Mouse (Mus musculus) forebrain, embryonic 13.5 days (tissue): Measurements from ENCODE around the gene AC161166.1. TPM values are rescaled to one million over a fixed set of nuclear protein-coding genes. Genes with fewer than 3 reads are reported as not detected.
A peak's percentile ranks its signal among the peaks of the same experiment; 100 is the strongest.

Source experiments
- ATAC-seq: fragments of 200-750 bp; cut with Nextera tagmentation; 2 replicates; pipeline ENCODE4 v1.8.0; 2017
- H3K27ac ChIP-seq: fragments of 300-500 bp; sonication (generic); 2 replicates; pipeline ENCODE4 v1.5.1; 2015; ENCODE audit warnings: inconsistent platforms, mild to moderate bottlenecking, moderate library complexity
- H3K27me3 ChIP-seq: fragments of 300-500 bp; sonication (generic); 2 replicates; pipeline ENCODE4 v1.6.1; 2015; ENCODE audit warnings: mild to moderate bottlenecking, inconsistent platforms
- H3K36me3 ChIP-seq: fragments of 300-500 bp; sonication (generic); 2 replicates; pipeline ENCODE4 v1.6.1; 2015; ENCODE audit warnings: mild to moderate bottlenecking, inconsistent platforms; ENCODE audit not compliant: poor library complexity, severe bottlenecking
- H3K4me1 ChIP-seq: fragments of 300-500 bp; sonication (generic); 2 replicates; pipeline ENCODE4 v1.6.1; 2015; ENCODE audit warnings: inconsistent platforms
- H3K4me2 ChIP-seq: fragments of 300-500 bp; sonication (generic); 2 replicates; pipeline ENCODE4 v1.6.1; 2015; ENCODE audit warnings: inconsistent platforms, mild to moderate bottlenecking, moderate library complexity
- H3K4me3 ChIP-seq: fragments of 300-500 bp; sonication (generic); 2 replicates; pipeline ENCODE4 v1.5.1; 2015; ENCODE audit warnings: mild to moderate bottlenecking, inconsistent platforms
- H3K9ac ChIP-seq: fragments of 300-500 bp; sonication (generic); 2 replicates; pipeline ENCODE4 v1.6.1; 2015; ENCODE audit warnings: mild to moderate bottlenecking, inconsistent platforms
- H3K9me3 ChIP-seq: fragments of 300-500 bp; sonication (generic); replicated peaks from 2 replicates; pipeline ENCODE4 v1.6.1; 2016; ENCODE audit warnings: inconsistent platforms
- WGBS: fragments of 180-500 bp; shearing (Covaris S2); methylation state at CpG from one replicate; pipeline ENCODE4 v1.1.7; 2015; 5-methylcytosine and 5-hydroxymethylcytosine counted together
- polyA plus RNA-seq: library from polyadenylated mRNA; unstranded; fragments of >200 nt; fragmentation: Nextera tagmentation; extraction: Ambion mirVana; gene quantifications from 2 replicates; pipeline ENCODE4 v1.2.1, GENCODE M21; 2015

AC161166.1 gene
- 0.97 and 1.1 TPM in 2 replicates for polyA plus RNA-seq

DNA sequence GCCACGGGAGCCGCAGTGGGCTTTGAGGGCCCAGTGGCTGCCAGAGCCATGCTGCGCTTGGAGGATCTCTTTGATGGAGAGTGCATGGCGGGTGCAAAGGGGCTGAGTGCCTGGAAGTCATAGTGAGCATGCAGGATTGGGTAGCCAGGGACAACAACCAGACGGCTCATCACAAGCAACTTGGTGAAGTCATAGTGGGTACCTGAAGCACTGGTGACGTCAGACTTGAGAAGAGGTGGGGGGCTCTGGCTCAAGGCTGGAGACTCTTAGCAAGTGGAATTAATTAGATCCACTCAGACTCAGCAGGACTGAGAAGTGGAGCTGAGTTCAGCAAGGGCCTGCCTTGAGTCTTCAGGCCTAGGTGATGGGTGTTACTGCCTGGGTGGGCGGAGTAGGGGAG lies at the start of gene AC161166.1:
Gene AC161166.1, minus strand, starts transcription at position 101 of the 400 bp plus-strand sequence.
- WGBS: 90% methylated on average over 7 of the region's 7 CpGs
- no peak for ATAC-seq
- no peak within 1 kb of the TSS for H3K9ac ChIP-seq

DNA sequence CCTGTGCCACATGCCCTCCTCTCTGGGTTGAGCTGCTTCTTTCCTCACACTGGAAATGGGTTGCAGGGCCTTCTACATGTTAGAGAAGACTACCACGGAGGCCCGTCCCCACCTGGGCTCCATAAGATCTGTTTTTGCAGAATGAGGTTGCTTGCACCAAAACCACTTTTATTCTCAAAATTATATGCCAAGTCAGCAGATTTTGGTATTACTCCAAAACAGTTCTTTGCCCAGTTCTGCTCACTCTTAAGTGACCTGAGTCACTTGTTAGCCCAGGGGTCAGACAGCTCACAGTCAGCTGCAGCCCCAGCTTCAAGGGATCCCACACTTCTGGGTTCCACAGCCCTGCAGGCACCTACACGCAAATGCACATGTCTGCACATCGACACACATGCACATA lies 49.2 kb upstream of the AC161166.1 start:
- H3K9me3 ChIP-seq: no peaks in the 10 kb centered on the region
- H3K36me3 ChIP-seq: peaks cover 64% of the 10 kb centered on the region
- H3K4me3 ChIP-seq: no peak overlapping the region
- no peak overlapping the region for H3K27ac ChIP-seq
- H3K4me2 ChIP-seq: no peak overlapping the region
- H3K27me3 ChIP-seq: no peaks in the 10 kb centered on the region
- 94% methylated on average over 4 of the region's 4 CpGs for WGBS
- ATAC-seq: no peak
- no peaks in the 10 kb centered on the region for H3K4me1 ChIP-seq
- H3K9ac ChIP-seq: no peak overlapping the region

More for the DNA sequence above, at the start of gene AC161166.1:
- Histone ChIP-seq H3K4me3 (no peak within 1 kb of the TSS), H3K9me3 (no peaks in the 10 kb centered on the region), H3K36me3 (peaks cover 65% of the 10 kb centered on the region), H3K27ac (no peak within 1 kb of the TSS), H3K4me2 (no peak within 1 kb of the TSS), H3K4me1 (peaks cover 26% of the 10 kb centered on the region), H3K27me3 (no peaks in the 10 kb centered on the region)

DNA sequence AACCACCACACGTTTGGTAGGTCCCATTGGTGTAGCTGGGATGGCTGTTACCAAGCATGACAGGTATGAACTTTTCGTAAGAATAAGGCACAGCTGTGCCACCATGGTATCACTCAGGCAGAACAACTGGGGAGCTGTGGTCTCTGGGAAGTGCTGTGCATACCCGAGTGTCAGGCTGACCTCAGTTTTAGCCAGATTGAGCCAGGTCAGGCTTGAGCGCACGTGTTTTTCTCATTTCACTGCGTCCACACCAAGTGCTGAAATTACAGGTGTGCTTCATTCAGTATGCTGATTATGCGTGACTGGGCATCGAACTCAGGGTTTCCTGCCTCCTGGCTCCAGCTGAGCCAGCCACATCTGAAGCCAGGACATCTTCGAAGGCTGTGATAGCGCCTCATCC lies 43.5 kb upstream of the AC161166.1 start:
- no peaks in the 10 kb centered on the region for H3K4me1 ChIP-seq
- H3K9me3 ChIP-seq: no peaks in the 10 kb centered on the region
- no peak overlapping the region for H3K9ac ChIP-seq
- WGBS: 95% methylated on average over 10 of the region's 10 CpGs
- no peak overlapping the region for H3K4me3 ChIP-seq
- H3K27me3 ChIP-seq: no peaks in the 10 kb centered on the region
- peaks cover 72% of the 10 kb centered on the region for H3K36me3 ChIP-seq
- H3K4me2 ChIP-seq: no peak overlapping the region
- no peak for ATAC-seq
- H3K27ac ChIP-seq: no peak overlapping the region

DNA sequence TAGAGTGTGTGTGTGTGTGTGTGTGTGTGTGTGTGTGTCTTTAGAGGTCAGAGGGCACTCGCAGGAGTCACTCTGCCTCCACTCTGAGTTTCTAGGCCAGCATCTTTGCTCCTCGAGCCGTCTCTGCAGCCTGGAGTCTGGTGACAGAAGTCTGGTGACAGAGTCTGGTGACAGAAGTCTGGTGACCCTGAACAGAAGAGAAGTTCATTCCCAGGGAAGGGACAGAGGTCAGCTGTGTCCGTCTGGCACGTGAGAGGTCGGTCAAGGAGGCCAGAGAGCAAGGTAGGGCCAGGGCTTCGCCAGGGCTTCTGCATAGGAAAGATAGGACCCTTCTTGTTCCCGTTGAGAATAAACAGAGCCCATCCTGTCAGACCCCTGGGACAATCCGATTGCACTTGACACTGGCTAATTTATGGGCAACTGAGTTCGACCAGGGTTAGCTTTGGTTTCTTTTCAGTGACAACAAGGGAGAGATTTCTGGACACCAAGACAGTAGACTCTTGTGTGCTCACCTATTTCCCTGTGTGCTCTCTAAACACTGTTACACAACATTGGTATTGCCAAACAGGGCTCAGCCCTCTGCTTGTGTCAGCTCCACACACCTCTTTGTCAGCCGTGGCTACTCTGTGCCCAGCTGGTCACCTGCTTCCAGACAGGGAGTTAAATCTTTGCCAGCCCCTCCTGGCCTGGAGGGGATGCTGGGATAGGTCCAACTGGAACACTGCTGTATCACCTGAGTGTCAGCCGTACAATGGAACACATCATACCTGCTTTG lies 39.9 kb upstream of the AC161166.1 start:
- ATAC-seq: no peak
- Histone ChIP-seq H3K9ac (no peak overlapping the region), H3K4me2 (no peak overlapping the region), H3K4me3 (no peak overlapping the region), H3K27ac (no peak overlapping the region), H3K36me3 (peaks cover 76% of the 10 kb centered on the region), H3K27me3 (no peaks in the 10 kb centered on the region), H3K4me1 (peaks cover 13% of the 10 kb centered on the region), H3K9me3 (no peaks in the 10 kb centered on the region)
- 95% methylated on average over 12 of the region's 12 CpGs for WGBS

DNA sequence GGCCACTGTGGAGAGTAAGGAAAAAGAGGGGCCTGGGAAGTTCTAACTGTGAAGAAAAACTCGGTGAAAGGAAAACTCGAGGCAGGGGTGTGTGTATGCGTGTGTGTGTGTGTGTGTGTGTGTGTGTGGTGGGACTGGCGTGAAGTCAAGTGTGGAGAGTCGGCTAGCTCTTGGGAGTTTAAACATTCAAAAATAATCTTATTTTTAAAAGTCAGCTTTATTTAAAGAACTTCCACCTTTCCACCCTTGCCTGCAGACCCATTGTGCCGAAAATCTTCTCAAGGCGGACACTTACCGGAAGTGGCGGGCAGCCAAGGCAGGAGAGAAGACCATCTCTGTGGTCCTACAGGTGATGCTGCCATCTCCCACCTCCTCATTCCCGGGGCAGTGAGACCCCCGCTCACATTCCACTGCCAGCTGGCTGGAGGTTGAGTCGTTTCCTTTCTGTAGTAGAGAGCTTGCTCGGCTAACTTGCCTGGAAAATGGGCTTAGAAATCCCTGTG lies 35.3 kb upstream of the AC161166.1 start:
- H3K9ac ChIP-seq: peak overlapping the region; percentile 85
- H3K4me3 ChIP-seq: peak overlapping the region; percentile 83
- H3K27me3 ChIP-seq: no peaks in the 10 kb centered on the region
- H3K27ac ChIP-seq: no peak overlapping the region
- peaks cover 22% of the 10 kb centered on the region for H3K4me1 ChIP-seq
- 0 out of 2 replicates have a peak, but pooled peaks have one; percentile 14 for ATAC-seq
- peaks cover 39% of the 10 kb centered on the region for H3K36me3 ChIP-seq
- H3K4me2 ChIP-seq: peak overlapping the region; percentile 74
- H3K9me3 ChIP-seq: no peaks in the 10 kb centered on the region
- WGBS: 21% methylated on average over 13 of the region's 13 CpGs

DNA sequence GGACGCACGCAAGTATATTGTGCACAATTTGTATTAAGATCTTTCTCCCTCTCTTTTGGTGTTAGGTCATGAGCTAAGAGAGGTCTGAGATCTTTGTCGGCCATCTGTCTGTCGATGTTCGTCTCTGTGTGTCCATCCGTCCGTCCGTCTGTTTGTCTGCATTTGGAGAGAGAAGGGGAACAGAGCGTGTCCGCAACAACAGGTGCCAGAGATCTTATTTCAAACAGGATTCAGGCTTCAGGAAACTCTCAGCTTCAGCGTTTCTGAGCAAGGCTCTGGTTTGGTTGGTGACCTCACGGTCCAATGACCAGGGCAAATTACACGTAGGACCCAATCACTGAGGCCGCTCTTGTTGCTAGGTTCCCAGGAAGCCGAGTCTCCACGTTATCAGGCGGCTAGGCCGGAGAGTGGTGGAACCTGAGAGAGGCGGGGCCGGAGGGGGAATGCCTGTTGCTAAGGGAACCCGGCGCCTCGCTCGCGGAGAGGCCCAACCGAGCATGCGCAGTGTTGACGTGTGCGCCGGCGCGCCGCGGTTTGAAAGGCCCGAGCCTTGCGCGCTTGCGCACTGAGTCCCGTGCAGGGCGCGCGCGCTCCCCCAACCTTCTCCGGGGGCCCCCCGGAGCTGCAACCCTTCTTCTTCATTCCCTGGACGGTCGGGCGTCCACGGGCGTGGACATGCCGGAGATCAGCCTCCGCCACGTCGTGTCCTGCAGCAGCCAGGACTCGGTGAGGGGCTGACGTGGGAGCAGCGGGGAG lies 34.6 kb upstream of the AC161166.1 start:
- Histone ChIP-seq H3K4me2 (peak overlapping the region; percentile 74), H3K9me3 (no peaks in the 10 kb centered on the region), H3K4me1 (peaks cover 22% of the 10 kb centered on the region), H3K4me3 (peak overlapping the region; percentile 83), H3K27me3 (no peaks in the 10 kb centered on the region), H3K36me3 (peaks cover 31% of the 10 kb centered on the region), H3K9ac (peak overlapping the region; percentile 85), H3K27ac (peak overlapping the region; percentile 59)
- WGBS: under 1% methylated on average over 57 of the region's 57 CpGs
- ATAC-seq: peak; percentile 99

DNA sequence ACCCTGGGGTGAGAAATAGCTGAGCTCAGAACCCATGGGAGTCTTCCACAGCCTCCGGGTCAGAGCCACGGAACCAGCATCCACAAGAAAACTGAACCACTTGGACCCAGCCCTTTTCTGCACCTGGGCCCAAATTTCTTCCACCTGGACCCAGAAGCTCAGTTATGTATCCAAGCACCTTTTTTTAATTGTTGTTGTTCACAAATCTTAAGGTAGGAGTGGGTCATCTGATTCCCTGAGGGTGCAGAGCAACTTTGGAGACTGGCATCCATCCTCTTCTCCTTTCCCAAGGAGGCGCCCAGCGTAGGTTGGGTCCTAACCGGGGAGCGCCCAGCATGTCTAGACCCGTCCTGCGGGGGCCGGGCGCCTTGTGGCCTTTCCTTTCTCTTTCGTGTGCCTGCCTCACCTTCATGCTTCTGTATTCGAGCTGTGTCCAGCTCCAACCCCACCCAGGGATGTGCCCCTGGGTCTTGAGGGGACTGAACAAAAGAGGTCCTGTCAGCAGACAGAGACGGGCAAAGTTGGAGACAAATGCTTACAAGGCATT lies 33.9 kb upstream of the AC161166.1 start, which contains the start of the genes Pinlyp and Xrcc1:
Gene Pinlyp, minus strand, starts transcription at position 51 of the 547 bp plus-strand sequence.
Gene Xrcc1, plus strand, starts transcription at position 222 of the 547 bp plus-strand sequence.
- WGBS: 39% methylated on average over 13 of the region's 13 CpGs
- H3K27me3 ChIP-seq: no peaks in the 10 kb centered on the region
- no peaks in the 10 kb centered on the region for H3K9me3 ChIP-seq
- H3K4me2 ChIP-seq: peak within 1 kb of the TSS; percentile 74
- peaks cover 22% of the 10 kb centered on the region for H3K4me1 ChIP-seq
- H3K9ac ChIP-seq: peak within 1 kb of the TSS; percentile 85
- H3K4me3 ChIP-seq: peak within 1 kb of the TSS; percentile 83
- 0 out of 2 replicates have a peak, but pooled peaks have one; percentile 9 for ATAC-seq
- peaks cover 28% of the 10 kb centered on the region for H3K36me3 ChIP-seq
- H3K27ac ChIP-seq: peak within 1 kb of the TSS; percentile 59

DNA sequence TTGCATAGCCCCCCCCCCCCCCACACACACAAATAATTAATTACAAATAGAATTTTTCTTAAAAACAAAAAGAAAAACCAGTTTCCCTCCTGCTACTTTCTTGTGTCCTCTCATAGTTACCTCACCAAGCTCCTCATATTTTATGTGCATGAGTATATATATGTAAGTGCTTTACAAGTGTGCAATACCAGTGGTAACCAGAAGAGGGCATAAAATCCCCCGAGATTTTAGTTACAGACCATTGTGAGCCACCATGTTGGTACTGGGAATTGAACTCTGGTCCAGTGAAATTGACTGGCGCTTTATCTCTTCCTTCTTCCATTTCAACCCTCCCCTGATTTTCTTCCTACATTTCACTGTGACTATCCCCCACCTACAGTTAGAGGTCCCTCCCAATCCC lies 32.3 kb upstream of the AC161166.1 start:
- Histone ChIP-seq H3K9me3 (no peaks in the 10 kb centered on the region), H3K4me2 (no peak overlapping the region), H3K4me1 (peaks cover 22% of the 10 kb centered on the region), H3K36me3 (peaks cover 12% of the 10 kb centered on the region), H3K27ac (no peak overlapping the region), H3K4me3 (no peak overlapping the region), H3K27me3 (no peaks in the 10 kb centered on the region), H3K9ac (no peak overlapping the region)
- no peak for ATAC-seq
- WGBS: 91% methylated on average over 2 of the region's 2 CpGs

DNA sequence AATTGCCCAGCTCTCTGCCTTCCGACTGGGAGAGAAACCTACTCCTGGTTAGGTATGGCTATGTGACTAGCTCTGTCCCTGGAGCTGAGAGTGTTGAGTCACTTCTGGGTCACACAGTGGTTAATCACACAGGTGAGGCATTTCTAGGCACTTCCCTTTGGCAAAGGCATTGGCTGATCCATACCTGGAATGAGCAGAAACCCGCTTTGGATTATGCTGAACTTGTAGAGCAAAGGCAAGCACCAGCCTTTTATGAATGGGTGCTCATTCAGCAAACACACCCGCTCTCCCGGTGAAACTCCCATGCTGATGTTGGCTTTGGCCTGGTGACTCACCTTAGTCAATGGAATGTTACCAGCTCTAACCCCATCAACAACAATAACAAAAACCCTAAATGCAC lies 27.4 kb upstream of the AC161166.1 start:
- WGBS: 95% methylated on average over 4 of the region's 4 CpGs
- Histone ChIP-seq H3K9me3 (no peaks in the 10 kb centered on the region), H3K4me1 (peaks cover 7% of the 10 kb centered on the region; the same call in 1 of the 2 replicates), H3K4me3 (no peak overlapping the region), H3K9ac (no peak overlapping the region), H3K27ac (no peak overlapping the region), H3K4me2 (no peak overlapping the region), H3K36me3 (peaks cover 28% of the 10 kb centered on the region), H3K27me3 (no peaks in the 10 kb centered on the region)
- no peak for ATAC-seq

DNA sequence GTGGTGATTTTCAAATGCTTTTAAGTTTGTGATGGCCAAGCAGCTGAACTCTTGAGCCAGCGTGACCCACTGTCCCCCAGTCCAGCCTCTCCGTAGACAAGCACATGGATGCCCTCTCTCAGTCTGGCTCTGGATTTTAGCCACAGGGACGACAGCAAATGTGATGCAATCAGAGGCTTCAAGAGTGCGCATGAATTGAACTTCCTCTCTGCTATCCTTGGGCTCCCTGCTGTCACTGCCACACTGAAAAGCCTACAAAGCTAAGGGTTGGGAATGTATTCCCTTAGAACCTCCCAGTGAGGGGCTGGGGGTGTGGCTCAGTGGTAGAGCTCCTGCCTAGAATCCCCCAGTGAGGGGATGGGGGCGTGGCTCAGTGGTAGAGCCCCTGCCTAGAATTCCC lies 26.4 kb upstream of the AC161166.1 start:
- Histone ChIP-seq H3K4me3 (no peak overlapping the region), H3K4me1 (peaks cover 17% of the 10 kb centered on the region), H3K9ac (no peak overlapping the region), H3K27ac (no peak overlapping the region), H3K36me3 (peaks cover 38% of the 10 kb centered on the region), H3K4me2 (no peak overlapping the region), H3K27me3 (peaks cover 6% of the 10 kb centered on the region; the same call in 1 of the 2 replicates), H3K9me3 (no peaks in the 10 kb centered on the region)
- no peak; the same call in 1 of the 2 replicates for ATAC-seq
- WGBS: 80% methylated on average over 5 of the region's 5 CpGs

DNA sequence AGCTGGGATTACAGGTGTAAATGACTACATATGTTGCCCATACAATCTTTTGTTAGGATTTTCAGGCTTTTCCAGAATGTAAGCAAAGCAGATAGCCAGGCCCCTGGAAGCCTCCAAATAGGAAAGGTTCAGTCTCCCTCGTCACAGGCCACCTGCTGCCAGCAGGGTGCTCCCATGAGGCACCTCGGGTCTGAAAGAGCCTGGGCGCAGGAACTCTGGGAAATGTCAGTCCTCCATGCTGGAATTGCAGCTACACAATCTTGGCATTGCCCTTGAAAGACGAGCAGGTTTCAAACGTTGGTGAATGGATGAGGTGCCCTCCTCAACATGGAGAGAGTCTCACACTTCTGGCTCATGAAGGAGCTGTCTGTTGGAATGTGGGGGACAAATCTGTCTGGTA lies 25.9 kb upstream of the AC161166.1 start:
- H3K36me3 ChIP-seq: peaks cover 43% of the 10 kb centered on the region
- no peak overlapping the region for H3K27ac ChIP-seq
- ATAC-seq: no peak; the same call in 1 of the 2 replicates
- H3K27me3 ChIP-seq: peaks cover 12% of the 10 kb centered on the region
- no peaks in the 10 kb centered on the region for H3K9me3 ChIP-seq
- H3K9ac ChIP-seq: no peak overlapping the region
- H3K4me1 ChIP-seq: peaks cover 22% of the 10 kb centered on the region
- no peak overlapping the region for H3K4me3 ChIP-seq
- 47% methylated on average over 5 of the region's 5 CpGs for WGBS
- H3K4me2 ChIP-seq: no peak overlapping the region
